Mouse (Mus musculus) midbrain, embryonic 14.5 days (tissue): ENCODE results near the gene Dbp. TPM values are rescaled to one million over a fixed set of nuclear protein-coding genes. Genes with fewer than 3 reads are reported as not detected.

ENCODE experiments used
- ATAC-seq: fragments of 200-750 bp; cut with Nextera tagmentation; 2 replicates; pipeline ENCODE4 v1.8.0; 2017; ENCODE audit warnings: moderate number of reproducible peaks, moderate library complexity; ENCODE audit not compliant: low FRiP score, low TSS enrichment
- DNase-seq: peaks from one replicate; pipeline ENCODE4 v3.0.0-alpha.2; 2015
- H3K27ac ChIP-seq: fragments of 300-500 bp; sonication (generic); replicated peaks from 2 replicates; pipeline ENCODE4 v1.5.1; 2014; ENCODE audit warnings: mild to moderate bottlenecking, low read depth, low read length, moderate library complexity
- H3K27me3 ChIP-seq: fragments of 300-500 bp; sonication (generic); 2 replicates; pipeline ENCODE4 v1.6.1; 2014; ENCODE audit warnings: low read length, control low read depth, mixed read lengths; ENCODE audit not compliant: control insufficient read depth, insufficient read depth
- H3K36me3 ChIP-seq: fragments of 300-500 bp; sonication (generic); 2 replicates; pipeline ENCODE4 v1.6.1; 2014; ENCODE audit warnings: low read length, control low read depth; ENCODE audit not compliant: control insufficient read depth, insufficient read depth
- H3K4me1 ChIP-seq: fragments of 300-500 bp; sonication (generic); 2 replicates; pipeline ENCODE4 v1.6.1; 2014; ENCODE audit warnings: mild to moderate bottlenecking, antibody characterized with exemption, low read length, control low read depth; ENCODE audit not compliant: control insufficient read depth, insufficient read depth
- H3K4me2 ChIP-seq: fragments of 300-500 bp; sonication (generic); 2 replicates; pipeline ENCODE4 v1.6.1; 2014; ENCODE audit warnings: mild to moderate bottlenecking, low read length, moderate library complexity
- H3K4me3 ChIP-seq: fragments of 300-500 bp; sonication (generic); replicated peaks from 2 replicates; pipeline ENCODE4 v1.5.1; 2014; ENCODE audit warnings: low read depth, low read length
- H3K9ac ChIP-seq: fragments of 300-500 bp; sonication (generic); replicated peaks from 2 replicates; pipeline ENCODE4 v1.6.1; 2014; ENCODE audit warnings: mild to moderate bottlenecking, low read length, moderate library complexity
- H3K9me3 ChIP-seq: fragments of 300-500 bp; sonication (generic); 2 replicates; pipeline ENCODE4 v1.6.1; 2016; ENCODE audit warnings: low read length, control low read depth, mixed read lengths; ENCODE audit not compliant: control insufficient read depth
- WGBS: fragments of 180-500 bp; shearing (Covaris S2); extraction: QIAGEN DNeasy Blood & Tissue Kit; methylation state at CpG from one replicate; pipeline ENCODE4 v1.1.7; 2014; 5-methylcytosine and 5-hydroxymethylcytosine counted together
- polyA plus RNA-seq: library from polyadenylated mRNA; unstranded; fragments of >200 nt; fragmentation: Nextera tagmentation; extraction: Ambion mirVana; gene quantifications from 2 replicates; pipeline ENCODE4 v1.2.1, GENCODE M21; 2014

Dbp gene
- polyA plus RNA-seq, 1 experiment from 2014 or later: 1.9 TPM

DNA sequence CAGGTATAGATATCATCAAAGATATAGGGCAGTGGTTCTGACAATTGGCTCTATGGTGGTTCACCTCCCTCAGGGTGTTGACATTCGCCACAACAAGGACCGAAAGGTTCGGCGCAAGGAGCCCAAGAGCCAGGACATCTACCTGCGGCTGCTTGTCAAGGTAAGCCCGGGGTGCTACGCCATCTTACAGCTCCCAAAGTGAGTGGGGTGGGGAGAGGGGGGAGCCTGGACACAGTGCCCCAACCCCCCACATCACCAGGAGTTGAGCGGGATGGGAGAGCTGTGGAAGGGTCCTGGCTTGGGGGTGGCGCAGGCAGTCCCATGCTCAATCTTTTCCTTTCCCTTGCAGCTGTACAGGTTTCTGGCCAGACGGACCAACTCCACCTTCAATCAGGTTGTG, 14.3 kb downstream of the Dbp start:
- Histone ChIP-seq H3K4me3 (peak overlapping the region; percentile 90), H3K27me3 (no peaks in the 10 kb centered on the region), H3K9ac (peak overlapping the region; percentile 89), H3K27ac (0 out of 2 replicates have a peak overlapping the region, but pooled peaks have one; percentile 92), H3K36me3 (peaks cover 52% of the 10 kb centered on the region), H3K9me3 (no peaks in the 10 kb centered on the region), H3K4me1 (peaks cover 36% of the 10 kb centered on the region), H3K4me2 (peak overlapping the region; percentile 91)
- DNase-seq (no peak), ATAC-seq (no peak)
- 84% methylated on average over 10 of the region's 10 CpGs for WGBS

DNA sequence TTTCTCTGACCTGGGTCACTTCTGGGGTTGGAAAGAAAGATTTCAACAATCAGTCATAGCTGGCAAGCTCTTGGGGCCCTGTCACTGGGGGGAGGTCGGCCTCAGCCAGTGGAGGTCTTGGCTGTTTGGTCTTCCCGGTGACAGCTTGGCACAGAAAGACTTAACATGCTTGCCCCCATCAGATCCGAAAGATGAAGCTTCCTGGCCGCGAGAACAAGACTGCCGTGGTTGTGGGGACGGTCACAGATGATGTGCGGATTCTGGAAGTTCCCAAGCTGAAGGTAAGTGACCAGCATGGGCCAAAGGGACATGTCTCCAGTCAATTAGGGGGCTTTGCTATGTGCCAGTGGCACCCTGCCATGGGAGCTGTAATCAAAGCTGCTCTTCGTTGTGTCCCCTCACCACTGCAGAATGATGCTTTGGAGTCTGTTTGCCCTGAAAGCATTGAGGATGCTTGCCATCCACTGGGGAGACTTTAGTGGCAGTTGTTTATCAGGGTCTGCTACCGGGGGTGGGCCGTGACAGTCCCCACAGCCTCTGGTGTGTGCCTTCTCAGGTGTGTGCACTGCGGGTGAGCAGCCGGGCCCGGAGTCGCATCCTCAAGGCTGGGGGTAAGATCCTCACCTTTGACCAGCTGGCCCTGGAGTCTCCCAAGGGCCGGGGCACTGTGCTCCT, 15.0 kb downstream of the Dbp start:
- 93% methylated on average over 15 of the region's 16 CpGs for WGBS
- peaks cover 59% of the 10 kb centered on the region for H3K36me3 ChIP-seq

DNA sequence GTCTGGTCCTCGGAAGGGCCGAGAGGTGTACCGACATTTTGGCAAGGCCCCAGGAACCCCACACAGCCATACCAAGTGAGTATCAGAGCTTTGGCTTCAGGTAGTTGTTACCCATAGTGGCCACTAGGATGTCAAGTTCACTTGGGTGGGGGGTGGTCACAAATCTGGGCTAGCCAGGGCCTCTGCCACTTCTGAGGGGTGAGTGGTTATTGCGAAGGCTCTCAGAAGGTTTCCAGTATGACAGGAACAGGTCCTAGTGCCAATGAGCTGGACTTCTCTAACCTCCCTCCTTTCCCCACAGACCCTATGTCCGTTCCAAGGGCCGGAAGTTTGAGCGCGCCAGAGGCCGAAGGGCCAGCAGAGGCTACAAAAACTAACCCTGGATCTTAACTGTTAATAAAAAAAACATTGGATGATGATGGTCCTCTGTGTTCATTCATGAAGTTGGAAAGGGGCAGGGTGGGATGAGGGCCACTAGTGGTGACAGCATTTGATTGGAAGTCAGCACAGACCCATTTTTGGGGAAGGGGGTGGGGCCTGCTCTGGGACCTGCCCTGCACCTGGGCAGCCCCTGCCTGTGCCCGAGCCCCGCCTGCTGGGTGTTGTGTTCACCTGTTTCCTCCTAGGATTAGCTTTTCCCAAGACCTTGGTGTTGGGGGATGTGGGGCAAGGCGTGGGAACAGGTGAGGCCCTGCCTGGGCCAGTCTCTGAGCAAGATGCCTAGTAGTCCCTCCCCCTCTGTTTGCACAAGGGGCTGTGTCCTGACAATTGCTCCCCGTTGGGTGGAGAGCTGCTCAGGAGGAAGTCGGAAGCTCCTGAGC, 15.7 kb downstream of the Dbp start, which contains the start of gene Fam83e:
Gene Fam83e, plus strand, starts transcription at position 800 of the 821 bp plus-strand sequence.
- DNase-seq: no peak
- peaks cover 67% of the 10 kb centered on the region for H3K36me3 ChIP-seq
- no peak within 1 kb of the TSS for H3K27ac ChIP-seq

More for the DNA sequence above, 15.0 kb downstream of the Dbp start:
- H3K27me3 ChIP-seq: no peaks in the 10 kb centered on the region
- no peak overlapping the region for H3K4me3 ChIP-seq
- H3K27ac ChIP-seq: no peak overlapping the region
- H3K9me3 ChIP-seq: no peaks in the 10 kb centered on the region
- DNase-seq (no peak), ATAC-seq (no peak)
- no peak overlapping the region; the same call in 1 of the 2 replicates for H3K9ac ChIP-seq
- peaks cover 29% of the 10 kb centered on the region for H3K4me1 ChIP-seq
- H3K4me2 ChIP-seq: no peak overlapping the region

DNA sequence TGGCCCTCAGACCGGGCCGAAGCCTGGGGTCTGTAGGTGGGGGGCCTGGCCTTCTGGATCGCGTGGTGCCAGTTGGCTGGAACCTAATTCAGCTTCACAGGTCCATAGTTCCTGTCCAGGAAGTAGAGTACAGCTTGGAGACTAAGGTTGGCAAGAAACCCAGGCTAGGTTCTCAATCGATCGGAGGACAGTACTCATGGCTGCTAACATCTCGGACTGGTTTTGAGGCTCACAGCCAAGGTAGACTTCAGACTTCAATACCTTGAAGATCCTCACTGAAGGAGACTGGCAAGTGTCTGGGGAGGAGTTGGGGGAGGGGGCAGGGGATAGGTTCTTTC, 16.3 kb downstream of the Dbp start:
- Histone ChIP-seq H3K4me2 (no peak overlapping the region), H3K9me3 (no peaks in the 10 kb centered on the region), H3K36me3 (peaks cover 72% of the 10 kb centered on the region), H3K4me3 (no peak overlapping the region), H3K9ac (no peak overlapping the region), H3K27ac (no peak overlapping the region), H3K4me1 (peaks cover 21% of the 10 kb centered on the region), H3K27me3 (no peaks in the 10 kb centered on the region)
- ATAC-seq: no peak
- 86% methylated on average over 7 of the region's 7 CpGs for WGBS
- DNase-seq: no peak

More for the DNA sequence above, 15.7 kb downstream of the Dbp start, which contains the start of gene Fam83e:
- Histone ChIP-seq H3K9ac (no peak within 1 kb of the TSS), H3K27me3 (no peaks in the 10 kb centered on the region), H3K4me3 (no peak within 1 kb of the TSS), H3K4me2 (no peak within 1 kb of the TSS), H3K4me1 (peaks cover 27% of the 10 kb centered on the region), H3K9me3 (no peaks in the 10 kb centered on the region)
- 83% methylated on average over 14 of the region's 14 CpGs for WGBS
- ATAC-seq: no peak

DNA sequence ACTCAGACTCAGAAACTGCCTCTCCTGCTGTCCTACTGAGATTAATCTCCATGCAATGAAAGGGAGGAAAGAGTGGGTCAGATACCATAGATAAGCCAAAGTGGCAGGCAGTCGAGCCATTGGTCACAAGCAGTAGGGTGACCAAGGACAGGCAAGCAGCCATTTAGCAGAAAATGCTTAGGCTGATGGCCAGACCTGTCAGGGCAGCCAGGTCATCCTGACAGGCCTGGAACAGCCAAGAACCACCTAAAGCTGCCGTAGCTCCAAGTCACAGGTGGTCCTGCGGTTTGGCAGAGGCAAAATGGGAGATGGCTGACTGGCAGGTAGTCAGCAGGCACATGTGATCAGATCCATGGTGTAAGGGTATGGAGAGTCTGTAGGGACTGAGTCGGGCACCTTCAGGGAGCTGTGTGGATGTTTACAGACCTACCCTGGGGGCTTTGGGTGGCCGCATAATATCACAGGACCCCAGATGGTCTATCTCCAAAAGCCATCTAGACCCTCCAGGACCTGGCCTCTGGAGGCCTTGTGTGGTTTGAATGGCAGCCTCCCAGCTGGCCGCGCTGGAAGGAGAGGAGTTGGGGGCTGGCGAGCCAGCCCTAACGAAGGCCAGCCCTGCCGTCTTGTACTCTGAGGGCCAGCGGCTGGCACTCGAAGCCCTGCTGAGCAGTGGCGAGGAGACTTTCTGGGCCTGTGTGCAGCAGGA, 16.9 kb downstream of the Dbp start:
- Histone ChIP-seq H3K4me2 (no peak overlapping the region), H3K27ac (no peak overlapping the region), H3K4me1 (peaks cover 15% of the 10 kb centered on the region), H3K27me3 (no peaks in the 10 kb centered on the region), H3K9me3 (no peaks in the 10 kb centered on the region), H3K4me3 (no peak overlapping the region), H3K9ac (no peak overlapping the region), H3K36me3 (peaks cover 78% of the 10 kb centered on the region)
- ATAC-seq: no peak
- WGBS: 64% methylated on average over 13 of the region's 13 CpGs
- DNase-seq: no peak

DNA sequence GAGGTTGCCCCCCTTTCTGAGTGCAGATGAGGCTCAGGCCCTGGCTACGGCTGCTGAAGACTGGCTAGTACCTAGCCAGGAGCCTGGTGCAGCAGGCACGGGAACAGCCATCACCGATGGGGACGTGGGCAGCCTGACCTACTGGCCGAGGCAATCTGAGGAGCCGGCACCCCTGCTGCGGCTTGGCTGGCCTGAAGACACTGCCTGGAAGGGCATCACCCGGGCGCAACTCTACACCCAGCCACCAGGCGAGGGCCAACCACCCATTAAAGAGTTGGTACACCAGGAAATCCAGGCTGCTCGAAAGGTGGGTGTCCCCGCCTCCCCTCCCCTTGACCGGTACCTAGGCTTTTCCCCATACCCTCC, 17.4 kb downstream of the Dbp start:
- H3K9ac ChIP-seq: no peak overlapping the region
- peaks cover 84% of the 10 kb centered on the region for H3K36me3 ChIP-seq
- DNase-seq: no peak
- 81% methylated on average over 13 of the region's 13 CpGs for WGBS
- no peaks in the 10 kb centered on the region for H3K27me3 ChIP-seq
- H3K4me3 ChIP-seq: no peak overlapping the region
- no peak overlapping the region for H3K4me2 ChIP-seq
- H3K4me1 ChIP-seq: peaks cover 10% of the 10 kb centered on the region
- no peak for ATAC-seq
- no peaks in the 10 kb centered on the region for H3K9me3 ChIP-seq
- H3K27ac ChIP-seq: no peak overlapping the region

DNA sequence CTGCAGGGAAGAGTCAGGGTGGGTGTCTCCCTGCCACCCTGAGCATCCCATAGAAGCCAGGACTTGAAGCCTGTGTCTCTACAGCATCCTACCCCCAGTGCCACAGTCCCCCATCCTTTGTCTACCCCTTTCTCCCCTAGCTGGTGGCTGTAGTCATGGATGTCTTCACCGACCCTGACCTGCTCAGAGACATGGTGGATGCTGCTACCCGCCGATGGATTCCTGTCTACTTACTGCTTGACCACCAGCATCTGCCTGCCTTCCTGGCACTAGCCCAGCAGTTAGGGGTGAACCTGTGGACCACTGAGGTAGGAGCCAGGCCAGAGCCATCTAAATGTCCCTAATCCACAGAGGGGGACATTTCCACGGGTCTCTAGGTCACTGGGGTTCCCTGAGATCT, 18.4 kb downstream of the Dbp start:
- WGBS: 92% methylated on average over 4 of the region's 4 CpGs
- Histone ChIP-seq H3K4me1 (peaks cover 10% of the 10 kb centered on the region), H3K4me3 (no peak overlapping the region), H3K4me2 (no peak overlapping the region), H3K9ac (no peak overlapping the region), H3K36me3 (peaks cover 88% of the 10 kb centered on the region), H3K27me3 (no peaks in the 10 kb centered on the region), H3K9me3 (no peaks in the 10 kb centered on the region), H3K27ac (no peak overlapping the region)
- no peak for DNase-seq
- ATAC-seq: no peak

DNA sequence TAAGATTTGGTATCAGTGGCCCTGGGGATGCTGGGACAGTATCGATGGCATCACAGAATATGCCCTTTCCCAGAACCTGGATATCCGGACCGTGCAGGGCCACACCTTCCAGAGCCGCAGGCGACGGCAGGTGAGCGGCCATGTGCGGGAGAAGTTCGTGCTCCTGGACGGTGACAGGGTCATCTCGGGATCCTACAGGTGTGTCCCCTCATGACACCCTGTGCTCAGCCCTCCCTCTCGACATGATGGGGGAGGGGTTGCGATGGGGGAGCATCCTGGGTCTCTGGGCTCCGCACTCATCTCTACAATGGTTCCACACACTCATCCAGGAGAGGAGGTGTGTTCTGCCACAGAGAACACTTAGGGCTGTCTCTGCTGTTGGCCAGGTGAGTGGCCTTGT, 18.9 kb downstream of the Dbp start:
- WGBS: 96% methylated on average over 14 of the region's 14 CpGs

More for the DNA sequence above, 18.9 kb downstream of the Dbp start:
- Histone ChIP-seq H3K9me3 (no peaks in the 10 kb centered on the region), H3K4me2 (no peak overlapping the region), H3K36me3 (peaks cover 88% of the 10 kb centered on the region), H3K27ac (no peak overlapping the region), H3K4me1 (peaks cover 6% of the 10 kb centered on the region), H3K27me3 (no peaks in the 10 kb centered on the region), H3K9ac (no peak overlapping the region), H3K4me3 (no peak overlapping the region)
- DNase-seq (no peak), ATAC-seq (no peak)
